Mouse (Mus musculus): ENCODE measurements around the gene Arl6ip6. TPM values are rescaled to one million over a fixed set of nuclear protein-coding genes. Genes with fewer than 3 reads are reported as not detected.

Arl6ip6 gene
- polyA plus RNA-seq, 1 experiment = 60.9 TPM

DNA sequence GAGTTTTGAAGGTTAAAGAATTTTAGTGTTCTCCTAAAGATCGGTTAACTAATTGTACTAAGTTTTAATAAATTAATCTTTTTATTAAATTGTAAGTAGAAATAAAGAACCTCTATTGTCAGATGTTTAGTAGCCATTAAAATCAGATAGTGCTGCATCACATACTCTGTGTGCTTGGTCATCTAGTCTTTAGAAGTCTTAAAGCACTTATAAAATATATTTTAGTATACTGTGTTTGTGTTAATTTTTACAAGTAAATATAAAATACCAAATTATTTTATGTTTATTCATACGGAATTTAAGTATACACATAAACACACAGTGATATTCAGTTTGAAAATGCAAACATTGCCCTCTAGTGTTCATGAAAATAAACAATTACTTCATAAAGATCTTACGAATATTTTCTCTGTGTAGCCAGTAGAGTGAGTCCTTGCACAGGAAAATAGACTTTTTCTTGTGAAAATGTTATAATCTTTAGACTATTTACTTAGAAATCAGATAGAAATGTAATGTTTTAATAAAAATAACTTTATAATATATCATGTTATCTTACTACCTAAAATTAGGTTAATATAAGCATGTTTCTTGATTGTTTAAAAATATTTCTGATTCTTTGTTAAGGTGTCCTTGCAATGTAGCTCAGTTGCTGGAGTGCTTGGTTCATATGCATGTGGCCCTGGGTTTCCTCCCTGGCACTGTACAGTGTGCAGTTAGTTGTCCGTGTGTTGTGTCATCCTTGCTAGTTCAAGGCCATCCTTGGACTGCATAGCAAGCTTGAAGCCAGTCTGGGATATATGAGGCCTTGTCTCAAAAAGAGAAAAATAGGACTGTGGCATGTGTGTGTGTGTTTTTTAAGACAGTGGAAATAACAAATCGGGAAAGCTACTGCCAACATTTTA is 13.1 kb downstream of the Arl6ip6 start:
- no peak overlapping the region for H3K27ac ChIP-seq (ENCODE audit: insufficient read depth, low read length)
- no peaks in the 10 kb centered on the region for H3K27me3 ChIP-seq (ENCODE audit: control insufficient read depth, insufficient read depth, low read length, poor library complexity, severe bottlenecking)
- H3K4me3 ChIP-seq (ENCODE audit: low read depth, low read length) = no peak overlapping the region
- no peak for TF ChIP-seq CTCF (IDR thresholded peaks at IDR 0.05; ENCODE audit: low read depth, low read length)
- no peak for TF ChIP-seq POLR2A (IDR thresholded peaks at IDR 0.05; ENCODE audit: insufficient read depth, low read length)
- no peak for TF ChIP-seq EP300 (IDR thresholded peaks at IDR 0.05; ENCODE audit: insufficient read depth, low read depth, low read length)
- no peaks in the 10 kb centered on the region for H3K4me1 ChIP-seq (ENCODE audit: control insufficient read depth, insufficient read depth, low read length)
- H3K36me3 ChIP-seq (ENCODE audit: control insufficient read depth, insufficient read depth, low read length, poor library complexity, severe bottlenecking) = peaks cover 13% of the 10 kb centered on the region
- H3K9ac ChIP-seq (ENCODE audit: low read depth, poor library complexity, severe bottlenecking) = no peak overlapping the region
- no peaks in the 10 kb centered on the region for H3K9me3 ChIP-seq (replicated peaks; ENCODE audit: control insufficient read depth, insufficient read depth, low read length, poor library complexity, severe bottlenecking)

DNA sequence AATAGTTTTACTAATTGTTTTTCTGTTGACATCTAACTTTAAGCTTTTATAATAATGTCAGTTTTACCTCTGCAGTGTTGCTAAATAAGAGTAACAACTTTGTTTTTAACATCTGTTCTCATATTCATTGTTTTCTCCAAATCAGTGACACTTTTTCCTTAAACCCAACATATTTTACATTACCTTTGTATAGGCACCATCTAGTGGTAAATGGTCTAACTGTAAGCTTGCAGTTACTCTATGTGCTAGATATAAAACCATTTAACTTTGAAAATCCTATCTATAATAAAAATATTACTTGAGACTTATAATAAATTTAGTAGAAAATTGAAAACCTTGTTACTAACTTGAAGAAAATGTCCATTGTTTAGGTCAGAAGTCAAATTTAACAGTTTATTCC is 15.2 kb downstream of the Arl6ip6 start:
- H3K27ac ChIP-seq (ENCODE audit: insufficient read depth, low read length) = no peak overlapping the region
- no peak overlapping the region for H3K9ac ChIP-seq (ENCODE audit: low read depth, poor library complexity, severe bottlenecking)
- H3K36me3 ChIP-seq (ENCODE audit: control insufficient read depth, insufficient read depth, low read length, poor library complexity, severe bottlenecking) = peaks cover 18% of the 10 kb centered on the region
- no peak overlapping the region for H3K4me3 ChIP-seq (ENCODE audit: low read depth, low read length)
- peaks cover 18% of the 10 kb centered on the region for H3K9me3 ChIP-seq (replicated peaks; ENCODE audit: control insufficient read depth, insufficient read depth, low read length, poor library complexity, severe bottlenecking)
- TF ChIP-seq POLR2A (IDR thresholded peaks at IDR 0.05; ENCODE audit: insufficient read depth, low read length) (no peak), CTCF (IDR thresholded peaks at IDR 0.05; ENCODE audit: low read depth, low read length) (no peak), EP300 (IDR thresholded peaks at IDR 0.05; ENCODE audit: insufficient read depth, low read depth, low read length) (no peak)
- H3K4me1 ChIP-seq (ENCODE audit: control insufficient read depth, insufficient read depth, low read length) = no peaks in the 10 kb centered on the region
- no peaks in the 10 kb centered on the region for H3K27me3 ChIP-seq (ENCODE audit: control insufficient read depth, insufficient read depth, low read length, poor library complexity, severe bottlenecking)

DNA sequence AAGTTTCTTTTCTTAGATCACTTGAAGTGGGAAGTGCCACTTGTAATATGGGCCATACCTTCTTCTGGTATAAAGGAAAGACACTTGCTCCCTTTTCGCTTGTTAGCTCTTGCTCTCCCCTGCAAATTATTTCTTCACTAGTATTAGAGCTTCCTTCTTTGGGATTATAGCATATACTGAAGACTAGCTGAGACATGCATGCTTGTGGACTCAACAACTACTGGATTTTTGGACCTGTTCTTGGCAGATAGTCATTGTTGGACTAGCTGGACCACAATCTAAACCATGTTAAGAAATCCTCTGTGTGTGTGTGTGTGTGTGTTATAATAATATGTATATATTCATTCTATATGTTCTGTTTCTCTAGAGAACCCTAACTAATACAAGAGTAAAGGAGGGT is 22.0 kb downstream of the Arl6ip6 start:
- TF ChIP-seq EP300 (IDR thresholded peaks at IDR 0.05; ENCODE audit: insufficient read depth, low read depth, low read length) (no peak), CTCF (IDR thresholded peaks at IDR 0.05; ENCODE audit: low read depth, low read length) (no peak), POLR2A (IDR thresholded peaks at IDR 0.05; ENCODE audit: insufficient read depth, low read length) (no peak)
- peaks cover 18% of the 10 kb centered on the region for H3K36me3 ChIP-seq (ENCODE audit: control insufficient read depth, insufficient read depth, low read length, poor library complexity, severe bottlenecking)
- H3K27ac ChIP-seq (ENCODE audit: insufficient read depth, low read length) = no peak overlapping the region
- H3K4me3 ChIP-seq (ENCODE audit: low read depth, low read length) = no peak overlapping the region
- peaks cover 18% of the 10 kb centered on the region for H3K9me3 ChIP-seq (replicated peaks; ENCODE audit: control insufficient read depth, insufficient read depth, low read length, poor library complexity, severe bottlenecking)
- no peaks in the 10 kb centered on the region for H3K27me3 ChIP-seq (ENCODE audit: control insufficient read depth, insufficient read depth, low read length, poor library complexity, severe bottlenecking)
- no peaks in the 10 kb centered on the region for H3K4me1 ChIP-seq (ENCODE audit: control insufficient read depth, insufficient read depth, low read length)
- no peak overlapping the region for H3K9ac ChIP-seq (ENCODE audit: low read depth, poor library complexity, severe bottlenecking)

DNA sequence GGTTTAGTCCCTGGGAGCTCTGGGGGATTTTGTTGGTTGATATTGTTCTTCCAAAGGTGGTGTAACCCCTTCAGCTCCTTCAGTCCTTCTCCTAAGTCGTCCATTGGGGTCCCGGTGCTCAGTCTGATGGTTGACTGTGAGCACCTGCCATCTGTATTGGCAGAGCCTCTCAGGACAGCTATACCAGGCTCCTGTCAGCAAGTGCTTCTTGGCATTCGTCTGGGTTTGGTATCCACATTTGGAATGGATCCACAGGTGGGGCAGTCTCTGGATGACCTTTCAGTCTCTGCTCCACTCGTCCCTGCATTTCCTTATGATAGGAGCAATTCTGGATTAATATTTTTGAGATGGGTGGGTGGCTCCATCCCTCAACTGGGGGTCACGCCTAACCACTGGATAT is 30.7 kb downstream of the Arl6ip6 start:
- H3K4me1 ChIP-seq (ENCODE audit: control insufficient read depth, insufficient read depth, low read length) = no peaks in the 10 kb centered on the region
- no peak overlapping the region for H3K4me3 ChIP-seq (ENCODE audit: low read depth, low read length)
- no peak overlapping the region for H3K27ac ChIP-seq (ENCODE audit: insufficient read depth, low read length)
- H3K27me3 ChIP-seq (ENCODE audit: control insufficient read depth, insufficient read depth, low read length, poor library complexity, severe bottlenecking) = no peaks in the 10 kb centered on the region
- TF ChIP-seq CTCF (IDR thresholded peaks at IDR 0.05; ENCODE audit: low read depth, low read length) (no peak), POLR2A (IDR thresholded peaks at IDR 0.05; ENCODE audit: insufficient read depth, low read length) (no peak)
- no peak overlapping the region for H3K9ac ChIP-seq (ENCODE audit: low read depth, poor library complexity, severe bottlenecking)
- peaks cover 5% of the 10 kb centered on the region; the same call in 1 of the 2 replicates for H3K9me3 ChIP-seq (replicated peaks; ENCODE audit: control insufficient read depth, insufficient read depth, low read length, poor library complexity, severe bottlenecking)
- peaks cover 12% of the 10 kb centered on the region for H3K36me3 ChIP-seq (ENCODE audit: control insufficient read depth, insufficient read depth, low read length, poor library complexity, severe bottlenecking)

DNA sequence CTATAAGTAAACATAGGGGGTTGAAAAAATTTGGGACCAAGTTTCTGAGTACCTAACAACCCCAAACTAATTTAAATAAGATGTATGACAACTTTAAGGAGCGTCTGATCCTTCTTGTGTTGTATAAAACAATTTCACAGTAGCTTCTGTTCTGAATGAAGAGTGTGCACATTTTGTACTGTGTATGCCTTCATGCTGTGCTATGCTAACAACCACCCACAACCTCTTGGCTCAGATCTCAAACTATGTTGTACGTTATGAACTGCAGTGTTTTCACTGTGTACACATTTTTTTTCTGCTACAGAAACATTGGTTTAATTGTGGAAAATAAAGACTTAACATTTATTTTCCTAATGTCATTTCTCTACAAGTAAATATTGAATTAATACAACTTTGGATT is 65.5 kb downstream of the Arl6ip6 start:
- Histone ChIP-seq H3K27me3 (ENCODE audit: control insufficient read depth, insufficient read depth, low read length, poor library complexity, severe bottlenecking) (no peaks in the 10 kb centered on the region), H3K27ac (ENCODE audit: insufficient read depth, low read length) (no peak overlapping the region), H3K4me3 (ENCODE audit: low read depth, low read length) (no peak overlapping the region), H3K9me3 (replicated peaks; ENCODE audit: control insufficient read depth, insufficient read depth, low read length, poor library complexity, severe bottlenecking) (no peaks in the 10 kb centered on the region), H3K9ac (ENCODE audit: low read depth, poor library complexity, severe bottlenecking) (no peak overlapping the region), H3K36me3 (ENCODE audit: control insufficient read depth, insufficient read depth, low read length, poor library complexity, severe bottlenecking) (no peaks in the 10 kb centered on the region), H3K4me1 (ENCODE audit: control insufficient read depth, insufficient read depth, low read length) (no peaks in the 10 kb centered on the region)
- TF ChIP-seq EP300 (IDR thresholded peaks at IDR 0.05; ENCODE audit: insufficient read depth, low read depth, low read length) = no peak
- no peak for TF ChIP-seq CTCF (IDR thresholded peaks at IDR 0.05; ENCODE audit: low read depth, low read length)

Other genes starting within 250 kb of the Arl6ip6 start
- 222 and 252 TPM in 2 replicates for gene Prpf40a, start 442 bp upstream of the Arl6ip6 start, polyA plus RNA-seq (2011; ENCODE audit: insufficient read depth, insufficient read length, low read depth, missing spikeins)

Data from ES-Bruce4 (cell line).